Mouse (Mus musculus) liver, postnatal 0 days (tissue): ENCODE results near the gene Sult2b1.

Experiments
- CTCF ChIP-seq: sonication (generic); IDR thresholded peaks from 2 replicates; pipeline ENCODE4 v1.5.1; 2016; ENCODE audit warnings: antibody characterized with exemption, low read depth
- EP300 ChIP-seq: IDR thresholded peaks from 2 replicates; pipeline ENCODE4 v1.6.1; 2016; ENCODE audit warnings: antibody characterized with exemption, low read depth, mild to moderate bottlenecking

GRCm38 (mm10) chr7:45685811-45686210 is 98.7 kb downstream of the Sult2b1 start:
- TF ChIP-seq CTCF (no peak), EP300 (no peak)
